Mouse (Mus musculus) forebrain, embryonic 10.5 days (tissue): ENCODE results near the gene Numb. TPM values are rescaled to one million over a fixed set of nuclear protein-coding genes. Genes with fewer than 3 reads are reported as not detected.

ENCODE experiments used
- DNase-seq: peaks from one replicate; pipeline ENCODE4 v3.0.0-alpha.2; 2017; ENCODE audit warnings: low spot score; ENCODE audit errors: extremely low spot score
- H3K27ac ChIP-seq: fragments of 300-500 bp; sonication (generic); 2 replicates; pipeline ENCODE4 v1.5.1; 2016; ENCODE audit warnings: mild to moderate bottlenecking
- H3K27me3 ChIP-seq: fragments of 300-500 bp; sonication (generic); 2 replicates; pipeline ENCODE4 v1.6.1; 2016; ENCODE audit warnings: mild to moderate bottlenecking; ENCODE audit not compliant: poor library complexity, severe bottlenecking
- H3K36me3 ChIP-seq: fragments of 300-500 bp; sonication (generic); replicated peaks from 2 replicates; pipeline ENCODE4 v1.6.1; 2016; ENCODE audit warnings: mild to moderate bottlenecking, moderate library complexity
- H3K4me1 ChIP-seq: fragments of 300-500 bp; sonication (generic); 2 replicates; pipeline ENCODE4 v1.6.1; 2016
- H3K4me3 ChIP-seq: fragments of 300-500 bp; sonication (generic); 2 replicates; pipeline ENCODE4 v1.5.1; 2016; ENCODE audit warnings: mild to moderate bottlenecking, moderate library complexity
- H3K9me3 ChIP-seq: fragments of 300-500 bp; sonication (generic); 2 replicates; pipeline ENCODE4 v1.6.1; 2016; ENCODE audit warnings: mild to moderate bottlenecking, moderate library complexity
- WGBS: fragments of 180-500 bp; shearing (Covaris S2); methylation state at CpG from one replicate; pipeline ENCODE4 v1.1.7; 2016; 5-methylcytosine and 5-hydroxymethylcytosine counted together
- polyA plus RNA-seq: library from polyadenylated mRNA; unstranded; fragments of >200 nt; fragmentation: Nextera tagmentation; extraction: Ambion mirVana; gene quantifications from 2 replicates; pipeline ENCODE4 v1.2.1, GENCODE M21; 2016

Numb gene
- polyA plus RNA-seq, 1 experiment from 2014 or later, result 35.5 TPM

DNA sequence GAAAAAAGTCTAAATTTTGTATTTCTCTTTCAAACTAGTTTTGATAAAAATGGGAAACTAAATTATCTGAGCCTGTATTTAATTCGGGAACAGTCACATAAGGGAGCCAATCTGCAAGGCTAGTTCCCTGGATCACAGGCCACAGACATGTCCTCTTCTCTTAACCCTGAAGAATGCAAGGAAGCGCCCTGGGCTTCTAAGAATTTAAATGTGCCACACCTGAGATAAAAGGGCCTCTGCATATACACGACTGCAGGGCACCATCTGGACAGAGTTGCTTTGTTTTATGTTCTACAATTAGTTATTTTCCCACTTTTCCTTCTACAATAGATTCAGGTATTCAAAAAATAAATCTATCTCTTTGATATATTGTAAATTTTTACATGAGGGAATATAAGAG is 91.3 kb downstream of the Numb start:
- Histone ChIP-seq H3K4me1 (no peaks in the 10 kb centered on the region), H3K4me3 (no peak overlapping the region), H3K27me3 (no peaks in the 10 kb centered on the region), H3K27ac (no peak overlapping the region), H3K9me3 (no peaks in the 10 kb centered on the region), H3K36me3 (peaks cover 44% of the 10 kb centered on the region)
- DNase-seq, result no peak
- WGBS, result 87% methylated on average over 3 of the region's 3 CpGs

GRCm38 (mm10) chr12:83816616-83817015 is 105.1 kb downstream of the Numb start:
- no peak for DNase-seq
- WGBS, result 88% methylated on average over 1 of the region's 1 CpGs
- Histone ChIP-seq H3K4me1 (no peaks in the 10 kb centered on the region), H3K4me3 (no peak overlapping the region), H3K27me3 (no peaks in the 10 kb centered on the region), H3K9me3 (no peaks in the 10 kb centered on the region), H3K36me3 (peaks cover 17% of the 10 kb centered on the region), H3K27ac (no peak overlapping the region)

GRCm38 (mm10) chr12:83811901-83812300 is 109.8 kb downstream of the Numb start:
- no peak overlapping the region for H3K4me3 ChIP-seq

GRCm38 (mm10) chr12:83803641-83804040 is 118.1 kb downstream of the Numb start:
- H3K27me3 ChIP-seq, result no peaks in the 10 kb centered on the region
- no peak for DNase-seq
- WGBS, result 96% methylated on average over 7 of the region's 7 CpGs
- peaks cover 18% of the 10 kb centered on the region for H3K9me3 ChIP-seq
- H3K36me3 ChIP-seq, result peaks cover 97% of the 10 kb centered on the region
- H3K4me3 ChIP-seq, result no peak overlapping the region
- H3K27ac ChIP-seq, result no peak overlapping the region
- no peaks in the 10 kb centered on the region for H3K4me1 ChIP-seq

More at GRCm38 (mm10) chr12:83811901-83812300, 109.8 kb downstream of the Numb start:
- H3K27me3 ChIP-seq, result no peaks in the 10 kb centered on the region
- 97% methylated on average over 3 of the region's 3 CpGs for WGBS
- peaks cover 35% of the 10 kb centered on the region for H3K36me3 ChIP-seq
- no peak overlapping the region for H3K27ac ChIP-seq
- DNase-seq, result no peak
- no peaks in the 10 kb centered on the region for H3K9me3 ChIP-seq
- no peaks in the 10 kb centered on the region for H3K4me1 ChIP-seq

GRCm38 (mm10) chr12:83800943-83801342 is 120.8 kb downstream of the Numb start:
- Histone ChIP-seq H3K36me3 (peaks cover 95% of the 10 kb centered on the region), H3K27me3 (no peaks in the 10 kb centered on the region), H3K4me3 (no peak overlapping the region), H3K27ac (no peak overlapping the region), H3K4me1 (no peaks in the 10 kb centered on the region), H3K9me3 (peaks cover 10% of the 10 kb centered on the region)
- no peak for DNase-seq
- WGBS, result 72% methylated on average over 9 of the region's 9 CpGs

DNA sequence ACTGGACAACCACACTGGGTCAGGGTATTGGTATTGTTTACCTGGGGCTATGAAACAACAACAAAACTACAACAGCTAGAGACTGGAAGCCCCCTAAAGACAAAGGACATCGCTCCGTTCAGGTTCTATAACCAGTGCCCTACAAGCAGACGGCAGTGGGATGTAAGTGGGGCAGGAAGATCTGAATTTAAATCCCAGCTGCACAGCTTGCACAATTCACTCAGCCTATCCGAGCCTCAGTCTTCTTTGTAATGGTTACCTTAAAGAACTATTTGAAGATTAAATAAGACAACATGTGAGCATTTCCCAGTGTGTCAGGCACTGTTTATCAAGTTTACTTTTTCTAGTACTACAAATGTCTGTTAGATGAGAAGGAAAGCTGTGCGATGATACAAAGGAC is 123.4 kb downstream of the Numb start:
- H3K4me3 ChIP-seq, result no peak overlapping the region
- no peaks in the 10 kb centered on the region for H3K4me1 ChIP-seq
- no peaks in the 10 kb centered on the region for H3K27me3 ChIP-seq
- H3K36me3 ChIP-seq, result peaks cover 88% of the 10 kb centered on the region
- no peak for DNase-seq
- 94% methylated on average over 5 of the region's 5 CpGs for WGBS
- H3K27ac ChIP-seq, result no peak overlapping the region
- no peaks in the 10 kb centered on the region for H3K9me3 ChIP-seq

GRCm38 (mm10) chr12:83795586-83795985 is 126.1 kb downstream of the Numb start:
- Histone ChIP-seq H3K4me1 (no peaks in the 10 kb centered on the region), H3K9me3 (no peaks in the 10 kb centered on the region), H3K36me3 (peaks cover 81% of the 10 kb centered on the region), H3K27me3 (no peaks in the 10 kb centered on the region), H3K27ac (no peak overlapping the region), H3K4me3 (no peak overlapping the region)
- WGBS, result 96% methylated on average over 7 of the region's 7 CpGs
- DNase-seq, result no peak

GRCm38 (mm10) chr12:83795051-83795450 is 126.7 kb downstream of the Numb start:
- no peak for DNase-seq
- WGBS, result 71% methylated on average over 2 of the region's 2 CpGs
- H3K27me3 ChIP-seq, result no peaks in the 10 kb centered on the region
- peaks cover 2% of the 10 kb centered on the region; the same call in 1 of the 2 replicates for H3K4me1 ChIP-seq
- H3K9me3 ChIP-seq, result no peaks in the 10 kb centered on the region
- H3K4me3 ChIP-seq, result no peak overlapping the region
- peaks cover 76% of the 10 kb centered on the region for H3K36me3 ChIP-seq
- no peak overlapping the region for H3K27ac ChIP-seq

GRCm38 (mm10) chr12:83792706-83793410 is 128.9 kb downstream of the Numb start:
- H3K9me3 ChIP-seq, result no peaks in the 10 kb centered on the region
- H3K27me3 ChIP-seq, result no peaks in the 10 kb centered on the region
- DNase-seq, result no peak
- H3K4me3 ChIP-seq, result no peak overlapping the region
- 87% methylated on average over 10 of the region's 10 CpGs for WGBS
- no peak overlapping the region for H3K27ac ChIP-seq
- peaks cover 5% of the 10 kb centered on the region; the same call in 1 of the 2 replicates for H3K4me1 ChIP-seq
- peaks cover 54% of the 10 kb centered on the region for H3K36me3 ChIP-seq

DNA sequence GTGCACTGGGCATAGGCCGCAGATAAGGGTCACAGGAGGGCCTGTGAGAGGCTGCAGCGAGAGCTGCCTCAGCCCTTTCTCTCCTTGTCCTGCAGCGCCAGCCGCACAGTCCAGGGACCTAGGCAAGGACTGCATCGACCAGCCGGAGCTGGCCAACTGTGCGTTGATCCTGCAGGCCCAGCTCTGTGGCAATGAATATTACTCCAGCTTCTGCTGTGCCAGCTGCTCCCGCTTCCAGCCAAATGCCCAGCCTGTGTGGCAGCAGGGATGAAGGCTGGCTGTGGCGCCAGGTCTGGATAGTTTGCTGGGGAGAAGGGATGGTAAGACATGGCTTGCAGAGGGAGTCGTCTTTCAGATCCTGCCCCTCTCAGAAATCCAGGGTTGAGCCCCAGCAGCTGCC is 130.0 kb downstream of the Numb start:
- Histone ChIP-seq H3K9me3 (no peaks in the 10 kb centered on the region), H3K27me3 (no peaks in the 10 kb centered on the region)

GRCm38 (mm10) chr12:83790749-83791148 is 131.0 kb downstream of the Numb start:
- H3K27ac ChIP-seq, result no peak overlapping the region
- H3K9me3 ChIP-seq, result no peaks in the 10 kb centered on the region
- H3K4me3 ChIP-seq, result no peak overlapping the region
- peaks cover 5% of the 10 kb centered on the region; the same call in 1 of the 2 replicates for H3K4me1 ChIP-seq
- no peaks in the 10 kb centered on the region for H3K27me3 ChIP-seq
- H3K36me3 ChIP-seq, result peaks cover 36% of the 10 kb centered on the region
- DNase-seq, result no peak
- WGBS, result 88% methylated on average over 4 of the region's 4 CpGs

More for the DNA sequence above, 130.0 kb downstream of the Numb start:
- Histone ChIP-seq H3K4me3 (no peak overlapping the region), H3K27ac (peak overlapping the region; percentile 25; the same call in 1 of the 2 replicates), H3K4me1 (peaks cover 5% of the 10 kb centered on the region; the same call in 1 of the 2 replicates), H3K36me3 (peaks cover 44% of the 10 kb centered on the region)
- no peak for DNase-seq
- 94% methylated on average over 10 of the region's 10 CpGs for WGBS

- Histone ChIP-seq H3K27ac (no peak overlapping the region), H3K27me3 (no peaks in the 10 kb centered on the region), H3K4me1 (peaks cover 8% of the 10 kb centered on the region), H3K4me3 (no peak overlapping the region), H3K36me3 (peaks cover 26% of the 10 kb centered on the region), H3K9me3 (no peaks in the 10 kb centered on the region)
- 60% methylated on average over 4 of the region's 4 CpGs for WGBS
- DNase-seq, result no peak
Observed at GRCm38 (mm10) chr12:83789781-83790140, 132.0 kb downstream of the Numb start.

DNA sequence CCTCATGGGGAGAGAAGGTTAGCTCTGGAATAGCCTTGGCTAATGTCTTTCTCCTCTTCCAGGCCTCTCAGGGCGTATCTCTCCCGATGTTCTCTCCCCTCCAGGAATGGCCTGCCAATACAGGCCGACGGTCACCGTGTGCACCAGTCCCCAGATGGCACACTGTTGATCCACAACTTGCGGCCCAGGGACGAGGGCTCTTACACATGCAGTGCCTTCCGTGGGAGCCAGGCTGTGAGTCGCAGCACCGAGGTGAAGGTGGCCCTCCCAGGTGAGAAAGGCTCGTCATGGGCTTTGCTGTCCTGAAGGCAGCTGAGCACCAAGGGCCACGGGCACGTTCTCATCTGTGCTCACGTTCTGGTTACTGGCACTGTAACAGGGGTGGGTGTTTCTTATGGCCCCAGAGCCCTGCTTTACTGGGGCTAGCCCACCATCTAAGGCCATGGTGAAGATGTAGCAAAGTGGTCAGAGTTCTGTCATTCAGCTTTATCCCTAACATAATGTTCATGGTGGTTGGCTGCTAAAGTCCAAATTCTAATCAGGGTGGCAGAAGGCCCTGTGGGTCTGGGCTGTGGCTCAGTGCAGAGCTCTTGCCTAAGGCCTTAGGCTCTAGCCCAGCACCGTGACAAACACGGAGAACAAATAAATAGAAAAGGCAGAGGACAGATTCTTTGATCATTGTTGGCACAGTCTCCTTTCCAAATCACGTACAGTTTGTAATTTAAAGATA is 132.5 kb downstream of the Numb start:
- WGBS, result 93% methylated on average over 17 of the region's 17 CpGs
- Histone ChIP-seq H3K27me3 (no peaks in the 10 kb centered on the region), H3K4me1 (peaks cover 13% of the 10 kb centered on the region), H3K36me3 (peaks cover 25% of the 10 kb centered on the region), H3K4me3 (no peak overlapping the region), H3K27ac (no peak overlapping the region), H3K9me3 (no peaks in the 10 kb centered on the region)
- no peak for DNase-seq
